Mouse (Mus musculus) sigmoid colon, adult 10 weeks (tissue): ENCODE data around the gene Prickle2. TPM values are rescaled to one million over a fixed set of nuclear protein-coding genes. Genes with fewer than 3 reads are reported as not detected.

Experiments used
- polyA plus RNA-seq: library from polyadenylated mRNA; stranded (reverse); fragments of 350-450 nt; fragmentation: Illumina TruSeq; extraction: RNeasy Lipid Tissue Mini Kit (QIAGEN cat#74804); gene quantifications from one replicate; pipeline ENCODE4 v1.2.3, GENCODE M21; 2014; ENCODE audit warnings: low read depth, low replicate concordance

Gene Prickle2
- 8.8 TPM for polyA plus RNA-seq

DNA sequence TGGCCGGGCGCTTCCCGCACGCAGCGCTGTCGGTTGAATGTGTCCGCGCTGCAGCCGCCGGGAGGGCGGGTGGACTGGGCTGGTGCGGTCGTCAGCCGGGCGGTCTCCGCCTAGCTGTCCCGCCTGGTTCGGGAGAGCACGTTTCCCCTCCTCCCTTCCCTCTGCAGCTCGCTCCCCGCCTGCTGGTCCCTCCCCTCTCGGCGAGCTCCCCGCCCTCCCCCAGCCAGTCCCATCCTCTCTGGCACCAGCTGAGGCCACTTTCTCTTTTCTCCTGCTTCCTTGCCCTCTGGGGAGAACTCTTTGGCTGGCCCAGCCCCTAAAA lies at the start of gene Prickle2:
Prickle2 (minus strand) TSS at position 11 of the 322 bp plus-strand sequence.

Other genes with a start within 250 kb of the Prickle2 start
- not detected for gene A730049H05Rik, start 110.3 kb upstream of the Prickle2 start, polyA plus RNA-seq
- 0.19 TPM for gene Gm15737, start 163.2 kb upstream of the Prickle2 start, polyA plus RNA-seq
- gene Adamts9, start 237.3 kb upstream of the Prickle2 start, polyA plus RNA-seq, result 5.3 TPM